Mouse (Mus musculus) lung, embryonic 16.5 days (tissue): ENCODE measurements around the gene Cdkn1a. TPM values are rescaled to one million over a fixed set of nuclear protein-coding genes. Genes with fewer than 3 reads are reported as not detected.

Experiments used
- ATAC-seq: fragments of 200-750 bp; cut with Nextera tagmentation; 2 replicates; pipeline ENCODE4 v1.8.0; 2017; ENCODE audit warnings: low read depth, mild to moderate bottlenecking, moderate library complexity
- H3K27ac ChIP-seq: fragments of 300-500 bp; sonication (generic); 2 replicates; pipeline ENCODE4 v1.5.1; 2014; ENCODE audit warnings: mild to moderate bottlenecking, control low read depth, low read length
- H3K27me3 ChIP-seq: fragments of 300-500 bp; sonication (generic); 2 replicates; pipeline ENCODE4 v1.6.1; 2014; ENCODE audit warnings: low read depth, low read length, mixed read lengths; ENCODE audit not compliant: control insufficient read depth, insufficient read depth
- H3K36me3 ChIP-seq: fragments of 300-500 bp; sonication (generic); 2 replicates; pipeline ENCODE4 v1.6.1; 2014; ENCODE audit warnings: low read length; ENCODE audit not compliant: control insufficient read depth, insufficient read depth
- H3K4me1 ChIP-seq: fragments of 300-500 bp; sonication (generic); replicated peaks from 2 replicates; pipeline ENCODE4 v1.6.1; 2014; ENCODE audit warnings: low read length, mixed read lengths; ENCODE audit not compliant: control insufficient read depth, insufficient read depth
- H3K4me2 ChIP-seq: fragments of 300-500 bp; sonication (generic); 2 replicates; pipeline ENCODE4 v1.6.1; 2014; ENCODE audit warnings: low read depth, low read length, control low read depth
- H3K4me3 ChIP-seq: fragments of 300-500 bp; sonication (generic); 2 replicates; pipeline ENCODE4 v1.5.1; 2014; ENCODE audit warnings: mild to moderate bottlenecking, low read length, control low read depth
- H3K9ac ChIP-seq: fragments of 300-500 bp; sonication (generic); 2 replicates; pipeline ENCODE4 v1.6.1; 2014; ENCODE audit warnings: low read length, control low read depth
- H3K9me3 ChIP-seq: fragments of 300-500 bp; sonication (generic); 2 replicates; pipeline ENCODE4 v1.6.1; 2016; ENCODE audit warnings: low read length; ENCODE audit not compliant: control insufficient read depth
- WGBS: fragments of 180-500 bp; shearing (Covaris S2); extraction: QIAGEN DNeasy Blood & Tissue Kit; methylation state at CpG from one replicate; pipeline ENCODE4 v1.1.7; 2014; 5-methylcytosine and 5-hydroxymethylcytosine counted together
- polyA plus RNA-seq: library from polyadenylated mRNA; unstranded; fragments of >200 nt; fragmentation: Nextera tagmentation; extraction: Ambion mirVana; gene quantifications from 2 replicates; pipeline ENCODE4 v1.2.1, GENCODE M21; 2015

Cdkn1a gene
- polyA plus RNA-seq, 1 experiment from 2014 or later: 41.3 TPM

DNA sequence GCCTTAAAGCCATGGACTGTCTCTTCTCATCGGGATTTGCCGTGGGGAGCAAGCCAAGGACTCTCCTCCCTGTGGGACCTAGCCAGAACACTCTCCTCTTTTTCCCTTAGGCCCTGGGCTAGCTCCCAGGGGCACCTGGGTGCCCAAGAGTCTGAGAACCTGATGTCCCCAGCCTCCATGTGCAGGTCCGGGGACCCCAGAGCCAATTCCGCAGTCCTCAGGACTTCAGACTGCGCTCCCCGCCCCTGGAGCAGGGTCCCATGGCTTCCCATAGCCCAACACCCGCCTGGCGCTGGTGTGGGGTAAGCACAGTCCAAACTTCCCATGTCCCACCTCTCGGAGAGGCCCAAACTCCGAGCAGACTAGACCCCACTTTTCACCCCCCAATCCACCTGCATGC, 5.5 kb upstream of the Cdkn1a start:
- 77% methylated on average over 10 of the region's 10 CpGs for WGBS
- no peak overlapping the region for H3K4me2 ChIP-seq
- no peak for ATAC-seq

DNA sequence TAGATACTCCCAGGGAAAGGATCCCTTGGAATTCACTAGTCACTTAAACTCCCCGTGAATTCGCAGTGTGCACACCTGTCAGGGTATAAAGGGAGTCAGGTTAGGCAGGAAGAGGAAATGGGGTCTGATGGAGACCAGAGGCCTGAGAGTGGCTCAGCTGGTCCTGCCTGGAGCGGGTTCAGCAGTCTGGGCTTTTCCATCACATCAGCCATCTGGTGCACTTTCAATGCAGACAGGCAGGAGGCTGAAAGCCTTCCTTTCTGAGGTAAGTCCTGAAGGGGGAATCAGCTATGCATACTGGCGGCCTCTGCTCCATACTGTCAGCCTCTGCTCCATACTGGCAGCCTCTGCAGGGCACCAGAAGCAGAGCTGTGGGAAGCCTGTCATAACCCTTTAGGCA, 3.9 kb upstream of the Cdkn1a start:
- WGBS: 75% methylated on average over 4 of the region's 4 CpGs
- H3K9me3 ChIP-seq: no peaks in the 10 kb centered on the region; the same call in 1 of the 2 replicates
- H3K4me2 ChIP-seq: no peak overlapping the region
- H3K4me3 ChIP-seq: no peak overlapping the region
- H3K36me3 ChIP-seq: no peaks in the 10 kb centered on the region
- H3K27ac ChIP-seq: no peak overlapping the region
- peaks cover 5% of the 10 kb centered on the region; the same call in 1 of the 2 replicates for H3K27me3 ChIP-seq
- peaks cover 11% of the 10 kb centered on the region for H3K4me1 ChIP-seq
- no peak for ATAC-seq
- no peak overlapping the region for H3K9ac ChIP-seq

More for the DNA sequence above, 5.5 kb upstream of the Cdkn1a start:
- Histone ChIP-seq H3K27ac (no peak overlapping the region), H3K9ac (no peak overlapping the region), H3K36me3 (no peaks in the 10 kb centered on the region), H3K9me3 (no peaks in the 10 kb centered on the region; the same call in 1 of the 2 replicates), H3K27me3 (peaks cover 10% of the 10 kb centered on the region), H3K4me3 (no peak overlapping the region), H3K4me1 (no peaks in the 10 kb centered on the region)

DNA sequence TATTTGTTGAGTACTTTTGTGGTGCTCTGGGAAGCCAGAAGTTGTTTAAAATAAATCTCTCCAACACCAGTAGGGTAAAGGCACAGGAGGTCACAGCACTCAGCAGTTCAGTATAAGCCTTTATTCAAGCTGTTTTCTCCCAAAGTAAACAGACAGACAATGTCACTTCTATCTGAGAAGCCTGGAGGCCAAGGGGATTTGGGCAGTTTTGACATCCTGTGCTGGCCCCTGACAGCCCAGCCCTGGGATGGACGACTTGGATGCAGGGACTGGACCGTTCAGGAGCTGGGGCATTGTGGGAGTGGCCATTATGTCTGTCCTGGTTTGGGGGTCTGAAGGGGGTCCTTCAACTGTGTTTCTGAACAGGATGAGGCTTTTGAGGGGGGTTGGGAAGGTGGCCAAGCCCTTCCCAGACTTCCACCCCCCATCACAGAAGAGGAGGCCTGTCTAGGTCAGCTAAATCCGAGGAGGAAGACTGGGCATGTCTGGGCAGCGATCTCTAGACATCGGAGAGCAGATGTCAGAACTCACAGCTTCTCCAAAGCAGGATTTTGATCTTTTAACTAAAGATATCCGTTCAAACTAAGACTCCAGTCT, 670 bp downstream of the Cdkn1a start:
- H3K4me2 ChIP-seq: no peak overlapping the region
- no peaks in the 10 kb centered on the region; the same call in 1 of the 2 replicates for H3K27me3 ChIP-seq
- no peak overlapping the region for H3K27ac ChIP-seq
- no peaks in the 10 kb centered on the region for H3K36me3 ChIP-seq
- H3K9me3 ChIP-seq: no peaks in the 10 kb centered on the region; the same call in 1 of the 2 replicates
- ATAC-seq: no peak
- WGBS: 25% methylated on average over 6 of the region's 6 CpGs
- H3K4me1 ChIP-seq: peaks cover 30% of the 10 kb centered on the region
- H3K4me3 ChIP-seq: no peak overlapping the region
- no peak overlapping the region; the same call in 1 of the 2 replicates for H3K9ac ChIP-seq

DNA sequence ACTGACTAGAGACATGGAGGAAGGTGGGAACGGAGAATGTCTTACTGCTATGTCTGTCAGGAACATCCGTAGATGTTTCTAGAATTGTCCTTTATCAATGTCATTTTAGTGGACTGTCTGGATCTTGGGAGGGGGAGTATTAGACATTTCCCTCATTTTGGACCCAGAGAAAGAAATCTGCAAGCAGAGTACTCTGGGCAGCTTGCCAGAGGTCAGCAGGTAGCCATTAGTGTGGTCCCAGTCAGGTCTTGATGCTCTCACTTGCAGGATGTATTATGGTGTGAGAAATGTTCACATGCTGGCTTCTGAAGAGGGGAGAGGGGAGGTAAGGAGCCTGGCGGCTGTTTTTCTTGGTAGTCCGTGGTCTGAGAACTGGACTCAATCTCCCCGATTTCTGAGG, 1.7 kb downstream of the Cdkn1a start:
- 42% methylated on average over 5 of the region's 5 CpGs for WGBS

DNA sequence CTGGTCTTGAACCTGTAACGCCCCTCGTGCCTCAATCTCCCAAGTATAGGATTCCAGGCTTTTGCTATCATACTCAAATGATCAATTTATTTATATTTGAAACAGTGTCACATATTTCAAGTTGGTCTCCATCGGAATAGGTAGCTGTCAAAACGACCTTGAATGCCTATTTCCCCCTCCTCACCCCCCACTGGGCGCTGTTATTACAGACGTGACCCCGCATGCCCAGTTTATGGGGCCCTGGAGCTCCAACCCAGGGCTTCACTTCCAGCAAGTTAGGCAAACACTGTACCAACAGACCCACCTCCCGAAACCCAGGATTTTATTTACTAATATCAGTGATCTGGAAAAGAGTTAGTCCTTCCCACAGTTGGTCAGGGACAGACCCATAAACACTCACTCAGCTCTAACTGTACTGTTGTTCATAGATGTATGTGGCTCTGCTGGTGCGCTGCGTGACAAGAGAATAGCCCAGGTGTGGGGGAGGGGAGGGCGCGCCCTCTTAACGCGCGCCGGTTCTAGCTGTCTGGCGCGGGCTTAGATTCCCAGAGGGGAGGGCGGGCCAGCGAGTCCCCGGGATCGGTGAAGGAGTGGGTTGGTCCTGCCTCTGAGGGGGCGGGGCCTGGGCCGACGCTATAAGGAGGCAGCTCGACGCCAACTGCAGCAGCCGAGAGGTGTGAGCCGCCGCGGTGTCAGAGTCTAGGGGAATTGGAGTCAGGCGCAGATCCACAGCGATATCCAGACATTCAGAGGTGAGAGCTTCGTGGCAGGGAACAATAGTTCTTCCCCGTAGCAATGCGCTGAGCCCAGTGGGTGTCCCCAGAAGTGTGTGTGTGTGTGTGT, 2.6 kb downstream of the Cdkn1a start:
- WGBS: 7% methylated on average over 36 of the region's 36 CpGs
- Histone ChIP-seq H3K36me3 (no peaks in the 10 kb centered on the region), H3K4me2 (peak overlapping the region; percentile 92), H3K9ac (peak overlapping the region; percentile 72), H3K4me3 (peak overlapping the region; percentile 59), H3K27ac (no peak overlapping the region), H3K4me1 (peaks cover 30% of the 10 kb centered on the region), H3K9me3 (no peaks in the 10 kb centered on the region), H3K27me3 (no peaks in the 10 kb centered on the region; the same call in 1 of the 2 replicates)
- peak; percentile 89 for ATAC-seq

More for the DNA sequence above, 1.7 kb downstream of the Cdkn1a start:
- Histone ChIP-seq H3K27ac (no peak overlapping the region), H3K9ac (no peak overlapping the region), H3K36me3 (no peaks in the 10 kb centered on the region), H3K27me3 (no peaks in the 10 kb centered on the region; the same call in 1 of the 2 replicates), H3K4me3 (no peak overlapping the region), H3K9me3 (no peaks in the 10 kb centered on the region; the same call in 1 of the 2 replicates), H3K4me1 (peaks cover 30% of the 10 kb centered on the region), H3K4me2 (no peak overlapping the region)
- ATAC-seq: no peak

DNA sequence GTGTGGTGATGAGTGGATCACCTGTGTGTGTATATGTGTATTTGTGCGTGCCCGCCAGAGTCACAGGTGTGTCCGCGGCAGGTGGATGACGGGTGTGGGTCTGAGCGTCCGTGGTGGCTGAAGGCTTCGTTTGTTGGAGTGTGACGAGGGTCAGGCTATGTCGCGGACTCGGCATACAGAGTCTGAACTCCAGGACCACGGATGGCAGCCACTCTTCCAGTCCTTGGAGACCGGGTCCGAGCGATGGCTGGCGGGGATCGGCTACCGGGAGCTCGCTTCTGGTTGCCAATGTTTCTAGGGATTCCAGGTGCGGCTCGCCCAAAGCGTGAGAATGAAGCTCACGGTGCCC, 3.2 kb downstream of the Cdkn1a start:
- 2% methylated on average over 24 of the region's 24 CpGs for WGBS
- no peaks in the 10 kb centered on the region for H3K36me3 ChIP-seq
- no peak; the same call in 1 of the 2 replicates for ATAC-seq
- H3K27ac ChIP-seq: no peak overlapping the region
- H3K9ac ChIP-seq: peak overlapping the region; percentile 72
- H3K4me3 ChIP-seq: peak overlapping the region; percentile 59
- H3K4me1 ChIP-seq: peaks cover 30% of the 10 kb centered on the region
- no peaks in the 10 kb centered on the region for H3K9me3 ChIP-seq
- peak overlapping the region; percentile 92 for H3K4me2 ChIP-seq
- H3K27me3 ChIP-seq: no peaks in the 10 kb centered on the region; the same call in 1 of the 2 replicates

DNA sequence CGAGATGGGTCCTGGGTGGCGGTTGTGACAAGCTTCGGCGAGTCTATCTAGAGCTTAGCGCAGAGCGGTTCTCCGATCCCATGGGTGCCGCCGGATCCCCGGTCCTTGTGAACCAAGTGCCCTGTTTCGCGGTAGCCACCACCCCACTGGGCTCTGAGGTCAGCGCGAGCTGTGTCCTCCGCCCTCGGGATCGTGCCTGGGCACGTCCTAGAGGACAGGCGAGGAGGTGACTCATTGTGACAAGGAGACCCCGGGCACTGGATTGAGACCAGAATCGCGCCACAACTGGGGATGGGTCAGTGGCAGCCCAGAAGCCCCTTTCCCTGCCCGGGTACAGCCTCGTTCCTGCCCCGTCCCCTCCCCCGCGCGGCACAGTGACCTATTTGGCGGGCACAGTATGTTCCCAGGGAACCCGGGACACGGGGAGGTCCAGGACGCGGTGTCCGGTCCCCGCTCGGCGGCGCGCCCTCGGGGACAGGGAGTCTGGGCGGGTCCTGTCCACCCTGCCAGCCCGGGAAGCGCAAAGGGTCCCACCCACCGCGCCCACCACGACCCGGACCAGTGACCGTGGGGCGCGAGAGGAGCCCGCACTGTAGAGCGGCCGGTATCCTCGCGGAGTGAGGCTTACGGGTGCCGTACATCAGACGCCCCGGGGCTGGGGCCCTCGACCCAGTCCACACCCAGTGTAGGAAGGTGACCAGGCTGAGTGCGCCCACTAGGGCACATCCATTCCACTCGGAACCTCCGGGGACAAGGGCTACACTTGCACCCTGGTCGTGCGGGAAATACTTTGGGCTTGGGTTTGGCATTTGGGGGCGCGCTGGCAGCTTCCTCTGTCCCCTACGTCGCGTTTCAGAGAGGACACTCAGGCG, 3.8 kb downstream of the Cdkn1a start:
- WGBS: under 1% methylated on average over 71 of the region's 71 CpGs
- Histone ChIP-seq H3K27me3 (no peaks in the 10 kb centered on the region; the same call in 1 of the 2 replicates), H3K4me1 (peaks cover 30% of the 10 kb centered on the region), H3K9me3 (no peaks in the 10 kb centered on the region), H3K27ac (peak overlapping the region; percentile 57), H3K36me3 (no peaks in the 10 kb centered on the region), H3K4me2 (peak overlapping the region; percentile 92), H3K4me3 (peak overlapping the region; percentile 59), H3K9ac (peak overlapping the region; percentile 72)
- peak; percentile 24 for ATAC-seq

DNA sequence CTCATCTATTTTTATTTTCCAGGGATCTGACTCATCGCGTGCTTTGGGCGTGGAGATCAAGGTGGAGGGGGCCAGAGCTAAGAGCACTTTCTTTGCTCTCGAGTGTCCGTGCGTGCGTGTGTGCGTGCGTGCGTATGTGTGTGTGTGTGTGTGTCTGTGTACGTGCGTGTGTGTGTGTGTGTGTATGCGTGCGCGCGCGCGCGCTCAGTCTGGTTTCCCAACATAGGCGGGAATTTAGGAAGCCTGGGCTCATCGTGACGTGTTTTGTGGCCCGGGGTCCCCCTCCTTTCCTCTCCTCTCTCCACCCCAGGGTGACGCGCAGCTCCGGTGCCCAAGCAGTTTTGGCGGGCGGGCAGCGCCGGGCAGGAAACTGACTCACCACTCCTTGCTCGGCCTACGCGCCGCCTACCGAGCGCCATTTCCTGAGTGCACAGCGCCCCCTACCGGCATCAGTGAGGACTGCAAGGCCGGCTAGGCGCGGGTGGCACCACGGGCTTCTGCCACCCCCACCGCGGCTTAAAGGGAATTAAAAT, 4.5 kb downstream of the Cdkn1a start:
- Histone ChIP-seq H3K27ac (peak overlapping the region; percentile 57), H3K4me1 (peaks cover 30% of the 10 kb centered on the region), H3K9me3 (no peaks in the 10 kb centered on the region), H3K4me3 (peak overlapping the region; percentile 59), H3K9ac (peak overlapping the region; percentile 72), H3K4me2 (peak overlapping the region; percentile 92), H3K36me3 (no peaks in the 10 kb centered on the region), H3K27me3 (no peaks in the 10 kb centered on the region; the same call in 1 of the 2 replicates)
- peak; percentile 87 for ATAC-seq
- WGBS: under 1% methylated on average over 44 of the region's 44 CpGs
